Mouse (Mus musculus) ES-Bruce4 (cell line): ENCODE measurements around the gene Mast4. TPM values are rescaled to one million over a fixed set of nuclear protein-coding genes. Genes with fewer than 3 reads are reported as not detected.

Experiments
- H3K27ac ChIP-seq: 2 replicates; pipeline ENCODE4 v1.5.1; 2012; ENCODE audit warnings: low read length, inconsistent platforms; ENCODE audit not compliant: insufficient read depth
- H3K27me3 ChIP-seq: 2 replicates; pipeline ENCODE4 v1.6.1; 2012; ENCODE audit warnings: mild to moderate bottlenecking, low read length, inconsistent platforms; ENCODE audit not compliant: control insufficient read depth, poor library complexity, insufficient read depth, severe bottlenecking
- H3K36me3 ChIP-seq: 2 replicates; pipeline ENCODE4 v1.6.1; 2012; ENCODE audit warnings: inconsistent platforms, mild to moderate bottlenecking, low read length, moderate library complexity; ENCODE audit not compliant: control insufficient read depth, poor library complexity, insufficient read depth, severe bottlenecking
- H3K4me1 ChIP-seq: one replicate; pipeline ENCODE4 v1.8.1; 2011; ENCODE audit warnings: low read length; ENCODE audit not compliant: control insufficient read depth, insufficient read depth
- H3K4me3 ChIP-seq: 2 replicates; pipeline ENCODE4 v1.5.1; 2011; ENCODE audit warnings: low read depth, mild to moderate bottlenecking, low read length
- H3K9ac ChIP-seq: 2 replicates; pipeline ENCODE4 v1.6.1; 2012; ENCODE audit warnings: low read depth, mild to moderate bottlenecking, inconsistent platforms; ENCODE audit not compliant: poor library complexity, severe bottlenecking
- H3K9me3 ChIP-seq: replicated peaks from 2 replicates; pipeline ENCODE4 v1.6.1; 2012; ENCODE audit warnings: mild to moderate bottlenecking, low read length, inconsistent platforms; ENCODE audit not compliant: control insufficient read depth, poor library complexity, insufficient read depth, severe bottlenecking
- CTCF ChIP-seq: IDR thresholded peaks from one replicate; pipeline ENCODE4 v1.8.1; 2011; ENCODE audit warnings: low read depth, low read length
- EP300 ChIP-seq: IDR thresholded peaks from 2 replicates; pipeline ENCODE4 v1.6.1; 2011; ENCODE audit warnings: low read depth, low read length; ENCODE audit not compliant: insufficient read depth
- POLR2A ChIP-seq: IDR thresholded peaks from one replicate; pipeline ENCODE4 v1.8.1; 2011; ENCODE audit warnings: low read length; ENCODE audit not compliant: insufficient read depth
- polyA plus RNA-seq: library from polyadenylated mRNA; stranded (reverse); fragments of >200 nt; gene quantifications from 2 replicates; pipeline ENCODE4 v1.2.4, GENCODE M21; 2011; ENCODE audit warnings: low read depth; ENCODE audit not compliant: missing spikeins, insufficient read depth, insufficient read length

The Mast4 gene
- polyA plus RNA-seq, 1 experiment, result 25.3 TPM

DNA sequence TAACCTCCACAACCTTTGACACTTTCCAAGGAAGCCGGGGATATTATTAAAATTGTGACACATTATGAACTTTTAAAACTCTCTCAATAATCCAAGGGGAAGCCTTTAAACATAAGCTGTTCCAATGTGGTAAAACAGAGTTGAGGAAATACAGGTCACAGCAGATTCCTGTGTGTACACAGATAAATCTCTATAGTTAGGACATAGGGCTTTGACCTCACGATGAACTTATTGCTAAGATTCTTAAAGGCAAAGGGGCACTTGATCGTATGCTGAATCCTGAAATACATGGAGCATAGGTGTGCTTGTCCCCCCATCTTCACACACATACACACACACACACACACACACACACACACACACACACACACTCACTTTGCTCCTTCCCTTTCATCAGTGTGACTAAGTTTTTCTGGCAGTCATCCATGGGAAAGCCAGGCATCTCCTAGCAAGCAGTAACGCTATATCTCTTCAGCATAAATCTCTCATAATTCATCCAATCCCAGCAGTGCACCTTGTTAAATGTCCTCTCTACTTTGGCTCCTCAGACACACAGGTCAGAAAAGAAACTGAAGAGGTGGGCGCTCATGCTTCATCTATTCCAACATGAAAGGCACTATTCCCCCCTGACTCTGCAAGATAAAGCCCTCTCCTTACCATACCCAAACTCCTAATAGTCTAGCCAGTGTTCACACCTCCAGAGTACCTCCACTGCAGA, 477.3 kb downstream of the Mast4 start:
- Histone ChIP-seq H3K4me1 (no peaks in the 10 kb centered on the region), H3K9me3 (no peaks in the 10 kb centered on the region), H3K4me3 (no peak overlapping the region), H3K36me3 (no peaks in the 10 kb centered on the region), H3K27me3 (no peaks in the 10 kb centered on the region), H3K27ac (no peak overlapping the region), H3K9ac (no peak overlapping the region)
- TF ChIP-seq CTCF, result no peak
- TF ChIP-seq EP300, result no peak
- no peak for TF ChIP-seq POLR2A

DNA sequence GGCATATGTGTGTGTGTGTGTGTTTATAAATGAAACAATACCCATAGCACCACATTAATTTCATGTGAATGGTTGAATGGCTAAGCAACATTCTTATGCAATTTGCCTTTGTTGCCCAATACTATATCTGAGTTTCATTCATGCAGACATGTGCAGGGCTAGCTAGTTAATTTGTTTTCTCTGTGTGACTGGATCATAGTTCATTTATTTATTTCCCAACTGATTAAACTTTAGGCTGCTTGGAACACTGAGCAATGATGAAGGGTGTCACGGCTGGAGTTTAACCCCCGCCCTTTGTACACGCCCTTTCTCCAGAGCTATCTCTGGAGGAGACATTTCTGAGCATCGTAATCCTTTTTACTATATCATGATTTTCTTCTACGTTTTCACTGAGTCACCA, 481.4 kb downstream of the Mast4 start:
- H3K27ac ChIP-seq, result no peak overlapping the region
- H3K4me3 ChIP-seq, result no peak overlapping the region
- H3K36me3 ChIP-seq, result no peaks in the 10 kb centered on the region
- H3K9me3 ChIP-seq, result no peaks in the 10 kb centered on the region
- no peaks in the 10 kb centered on the region for H3K27me3 ChIP-seq
- no peak overlapping the region for H3K9ac ChIP-seq
- TF ChIP-seq POLR2A (no peak), CTCF (no peak), EP300 (no peak)
- H3K4me1 ChIP-seq, result no peaks in the 10 kb centered on the region

DNA sequence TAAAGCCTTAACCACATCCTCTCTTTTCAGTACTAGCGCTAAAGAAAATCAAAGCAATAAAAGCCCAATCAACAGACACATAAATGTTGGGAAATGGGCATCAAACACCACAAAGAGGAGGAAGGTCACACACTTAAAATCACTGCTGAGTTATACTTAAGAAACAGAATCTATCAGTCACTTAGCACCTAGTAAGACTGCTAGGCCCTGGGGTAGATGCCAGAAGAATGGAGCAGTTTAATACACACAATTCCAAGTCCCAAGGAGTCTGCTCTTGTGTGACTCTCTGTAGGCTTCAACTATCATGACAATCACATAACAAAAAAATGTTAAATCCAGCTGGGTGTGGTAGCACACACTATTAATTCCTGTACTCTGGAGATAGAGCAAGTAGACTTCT, 483.0 kb downstream of the Mast4 start:
- Histone ChIP-seq H3K27me3 (no peaks in the 10 kb centered on the region), H3K9ac (no peak overlapping the region), H3K4me3 (no peak overlapping the region), H3K9me3 (no peaks in the 10 kb centered on the region), H3K27ac (no peak overlapping the region), H3K4me1 (no peaks in the 10 kb centered on the region), H3K36me3 (no peaks in the 10 kb centered on the region)
- TF ChIP-seq POLR2A, result no peak
- TF ChIP-seq CTCF, result no peak
- TF ChIP-seq EP300, result no peak

DNA sequence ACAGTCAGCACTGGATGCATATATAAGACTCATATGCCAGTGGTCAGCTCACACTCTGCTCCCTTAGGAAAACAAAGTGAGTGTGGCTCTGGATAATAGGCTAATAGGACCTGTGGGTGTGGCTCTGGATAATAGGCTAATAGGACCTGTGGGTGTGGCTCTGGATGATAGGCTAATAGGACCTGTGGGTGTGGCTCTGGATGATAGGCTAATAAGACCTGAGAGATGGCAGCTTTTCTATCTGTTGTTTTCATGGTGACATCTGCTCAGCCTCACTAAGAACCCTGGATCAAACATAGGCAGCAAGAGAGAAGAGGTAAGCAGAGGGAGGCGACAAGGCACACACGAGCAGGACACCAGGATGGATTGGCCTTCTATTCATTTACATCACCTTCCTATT, 483.7 kb downstream of the Mast4 start:
- TF ChIP-seq EP300 (no peak), CTCF (no peak), POLR2A (no peak)
- no peak overlapping the region for H3K4me3 ChIP-seq
- no peaks in the 10 kb centered on the region for H3K4me1 ChIP-seq
- H3K36me3 ChIP-seq, result no peaks in the 10 kb centered on the region
- H3K27ac ChIP-seq, result no peak overlapping the region
- no peak overlapping the region for H3K9ac ChIP-seq
- 0 out of 2 replicates have a peak, but pooled peaks cover 3% of the 10 kb centered on the region for H3K9me3 ChIP-seq
- H3K27me3 ChIP-seq, result no peaks in the 10 kb centered on the region

DNA sequence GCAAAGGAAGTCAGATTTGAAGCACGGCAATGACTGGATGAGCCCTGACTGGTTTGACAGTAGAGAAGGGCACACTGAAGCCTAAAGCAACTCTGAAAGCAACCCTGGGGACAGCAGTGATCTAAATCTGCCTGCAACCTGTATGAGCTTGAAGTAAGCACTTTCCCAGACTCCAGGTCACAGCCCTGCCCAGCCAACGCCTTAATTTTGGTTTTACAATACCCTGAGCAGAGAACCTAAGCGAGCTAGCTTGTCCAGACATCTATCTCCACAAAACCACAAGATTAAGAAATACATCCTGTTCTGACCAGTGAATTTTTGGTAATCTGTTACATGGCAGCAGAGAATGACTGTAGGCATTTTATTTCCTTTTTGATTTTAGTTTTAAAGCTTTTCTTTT, 485.2 kb downstream of the Mast4 start:
- H3K36me3 ChIP-seq, result no peaks in the 10 kb centered on the region
- TF ChIP-seq CTCF (no peak), POLR2A (no peak), EP300 (no peak)
- H3K27me3 ChIP-seq, result no peaks in the 10 kb centered on the region
- 0 out of 2 replicates have a peak, but pooled peaks cover 3% of the 10 kb centered on the region for H3K9me3 ChIP-seq
- H3K9ac ChIP-seq, result no peak overlapping the region
- H3K27ac ChIP-seq, result no peak overlapping the region
- no peaks in the 10 kb centered on the region for H3K4me1 ChIP-seq
- H3K4me3 ChIP-seq, result no peak overlapping the region

DNA sequence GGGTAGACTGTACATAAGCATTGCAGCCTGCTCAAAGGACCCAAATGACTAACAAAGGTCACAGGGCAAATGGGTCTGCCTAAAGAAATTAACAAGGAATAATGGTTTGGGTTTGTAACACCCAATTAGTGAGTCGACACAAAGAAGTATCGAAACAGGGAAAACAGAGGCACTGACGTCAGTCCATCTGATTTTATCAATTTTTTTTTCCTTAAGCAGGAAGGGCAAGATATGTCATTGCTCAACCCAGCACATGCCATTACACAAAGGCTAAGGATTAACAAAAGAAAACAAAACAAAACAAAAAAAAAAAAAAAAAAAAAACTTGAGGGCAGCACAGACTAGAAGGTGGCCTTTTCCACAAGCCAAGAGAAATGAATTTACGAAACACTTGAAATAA, 487.8 kb downstream of the Mast4 start:
- TF ChIP-seq CTCF, result no peak
- no peak for TF ChIP-seq POLR2A
- no peak for TF ChIP-seq EP300
- H3K4me3 ChIP-seq, result no peak overlapping the region
- H3K9me3 ChIP-seq, result 0 out of 2 replicates have a peak, but pooled peaks cover 3% of the 10 kb centered on the region
- H3K27ac ChIP-seq, result no peak overlapping the region
- H3K9ac ChIP-seq, result no peak overlapping the region
- H3K27me3 ChIP-seq, result no peaks in the 10 kb centered on the region
- H3K36me3 ChIP-seq, result no peaks in the 10 kb centered on the region
- peaks cover under 1% of the 10 kb centered on the region for H3K4me1 ChIP-seq
